ENCODE assay signal across 8 mouse cellular contexts in the genomic region with DNA sequence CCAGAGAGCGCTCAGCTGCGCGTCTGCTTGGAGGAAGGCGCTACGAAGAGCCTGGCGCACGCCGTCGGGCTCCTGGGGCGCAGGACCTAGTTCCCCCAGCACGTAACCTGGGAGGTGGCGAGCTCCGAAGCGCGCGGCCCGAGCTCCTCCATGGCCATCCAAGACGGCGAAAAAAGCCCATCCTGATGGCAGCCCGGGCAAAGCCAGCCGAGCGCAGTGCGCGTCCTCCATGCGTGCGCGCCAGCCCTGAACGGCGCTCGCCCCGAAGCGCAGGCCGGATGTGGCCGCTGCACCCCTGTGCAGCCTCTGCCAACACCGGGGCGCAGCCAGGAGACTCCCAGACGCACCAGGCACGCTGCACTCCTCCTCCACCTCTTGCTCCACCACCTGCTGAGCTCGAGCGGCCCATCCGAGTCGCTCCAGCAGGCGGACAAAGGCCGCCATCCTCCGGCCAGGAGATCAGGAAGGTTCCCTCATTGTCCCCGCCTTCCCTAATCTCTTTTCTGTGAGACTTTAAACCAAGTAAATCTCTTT. TPM values are rescaled to one million over a fixed set of nuclear protein-coding genes. Genes with fewer than 3 reads are reported as not detected.
DNase-seq lines count a peak whose midpoint lies in the region; ATAC-seq lines count a peak whose summit lies in the region.

Gene Ppm1n (minus strand): TSS at position 484 of the 534 bp plus-strand sequence.

- no peaks in the 10 kb centered on the region for H3K36me3 ChIP-seq in heart, embryonic 10.5 days
- H3K36me3 ChIP-seq in hindbrain, embryonic 16.5 days (ENCODE audit: control insufficient read depth, insufficient read depth, low read length) = no peaks in the 10 kb centered on the region
- H3K36me3 ChIP-seq in midbrain, embryonic 16.5 days (ENCODE audit: control insufficient read depth, insufficient read depth, low read length) = no peaks in the 10 kb centered on the region

- peaks cover 70% of the 10 kb centered on the region for H3K27me3 ChIP-seq in heart, embryonic 10.5 days (ENCODE audit: insufficient read depth, poor library complexity, severe bottlenecking)
- H3K27me3 ChIP-seq in hindbrain, embryonic 16.5 days (replicated peaks; ENCODE audit: control insufficient read depth, insufficient read depth, low read length) = peaks cover 34% of the 10 kb centered on the region
- peaks cover 39% of the 10 kb centered on the region for H3K27me3 ChIP-seq in midbrain, embryonic 16.5 days (ENCODE audit: control insufficient read depth, insufficient read depth, low read depth, low read length)

- no peak for DNase-seq in heart, embryonic 10.5 days (ENCODE audit: low spot score)
- DNase-seq in heart, adult 18-20 months = no peak
- DNase-seq in c-Kit-positive CD71-positive TER-119-positive erythroid progenitor cells, embryonic 14.5 days (ENCODE audit: low spot score) = no peak
- no peak for DNase-seq in spleen, adult 18-20 months
- DNase-seq in layer of hippocampus, postnatal 14 days (ENCODE audit: low spot score in 2 of 2) = no peak

- peak within 1 kb of the TSS; percentile 57 for H3K9ac ChIP-seq in hindbrain, embryonic 16.5 days (ENCODE audit: low read depth, low read length)
- peak within 1 kb of the TSS; percentile 48 for H3K9ac ChIP-seq in midbrain, embryonic 16.5 days (ENCODE audit: low read depth, low read length)

- H3K4me1 ChIP-seq in heart, embryonic 10.5 days = peaks cover 18% of the 10 kb centered on the region
- peaks cover 16% of the 10 kb centered on the region for H3K4me1 ChIP-seq in hindbrain, embryonic 16.5 days (ENCODE audit: control insufficient read depth, insufficient read depth, low read depth, low read length)
- peaks cover 19% of the 10 kb centered on the region for H3K4me1 ChIP-seq in midbrain, embryonic 16.5 days (ENCODE audit: control insufficient read depth, insufficient read depth, low read length)

- H3K4me2 ChIP-seq in hindbrain, embryonic 16.5 days (ENCODE audit: low read length) = peak within 1 kb of the TSS; percentile 62
- H3K4me2 ChIP-seq in midbrain, embryonic 16.5 days (ENCODE audit: low read length) = peak within 1 kb of the TSS; percentile 55

- WGBS in heart, embryonic 10.5 days = under 1% methylated on average over 46 of the region's 46 CpGs
- WGBS in hindbrain, embryonic 16.5 days = 0% methylated on average over 45 of the region's 46 CpGs
- under 1% methylated on average over 45 of the region's 46 CpGs for whole genome bisulfite sequencing in midbrain, embryonic 16.5 days

- H3K9me3 ChIP-seq in heart, embryonic 10.5 days = no peaks in the 10 kb centered on the region
- H3K9me3 ChIP-seq in hindbrain, embryonic 16.5 days (ENCODE audit: control insufficient read depth, low read length) = no peaks in the 10 kb centered on the region
- no peaks in the 10 kb centered on the region for H3K9me3 ChIP-seq in midbrain, embryonic 16.5 days (replicated peaks; ENCODE audit: control insufficient read depth, low read length, poor library complexity, severe bottlenecking)

- H3K27ac ChIP-seq in heart, embryonic 10.5 days = 0 out of 2 replicates have a peak within 1 kb of the TSS, but pooled peaks have one; percentile 23
- H3K27ac ChIP-seq in hindbrain, embryonic 16.5 days (ENCODE audit: low read depth, low read length) = no peak within 1 kb of the TSS
- no peak within 1 kb of the TSS for H3K27ac ChIP-seq in midbrain, embryonic 16.5 days (ENCODE audit: low read length)

- H3K4me3 ChIP-seq in heart, embryonic 10.5 days = peak within 1 kb of the TSS; percentile 57
- H3K4me3 ChIP-seq in hindbrain, embryonic 16.5 days (ENCODE audit: low read length) = peak within 1 kb of the TSS; percentile 42
- peak within 1 kb of the TSS; percentile 40 for H3K4me3 ChIP-seq in midbrain, embryonic 16.5 days (ENCODE audit: low read depth, low read length)

- ATAC-seq in activated CD4-positive, CD25-positive, alpha-beta regulatory T cell, adult 4 months = peak; percentile 64
- no peak for ATAC-seq in hindbrain, embryonic 16.5 days
- no peak for ATAC-seq in midbrain, embryonic 16.5 days

RNA-seq across cellular contexts. Expression of gene Ppm1n, which starts in this region (rescaled TPM):
- polyA plus RNA-seq in heart, embryonic 10.5 days (2016; fragmentation: Nextera tagmentation; extraction: Ambion mirVana) = 0.13 TPM in 1 of 2 replicates, not detected in the other
- not detected for total RNA-seq in heart, adult 18-20 months (2021)
- 1 to 10 TPM; 1.1 to 1.2 TPM for polyA plus RNA-seq in activated CD4-positive, CD25-positive, alpha-beta regulatory T cell, adult 4 months (2017; shearing (Covaris generic))
- 0.79 and 1.5 TPM in 2 replicates for polyA plus RNA-seq in hindbrain, embryonic 16.5 days (2015; fragmentation: Nextera tagmentation; extraction: Ambion mirVana)
- polyA plus RNA-seq in midbrain, embryonic 16.5 days (2015; fragmentation: Nextera tagmentation; extraction: Ambion mirVana) = 1.5 and 1.6 TPM in 2 replicates
- under 1 TPM in 1 of 2 experiments, not detected in 1; 0.79 TPM for total RNA-seq in layer of hippocampus, postnatal 14 days (2021)
